10 mouse cellular contexts compared by ENCODE assay signal in the genomic region with DNA sequence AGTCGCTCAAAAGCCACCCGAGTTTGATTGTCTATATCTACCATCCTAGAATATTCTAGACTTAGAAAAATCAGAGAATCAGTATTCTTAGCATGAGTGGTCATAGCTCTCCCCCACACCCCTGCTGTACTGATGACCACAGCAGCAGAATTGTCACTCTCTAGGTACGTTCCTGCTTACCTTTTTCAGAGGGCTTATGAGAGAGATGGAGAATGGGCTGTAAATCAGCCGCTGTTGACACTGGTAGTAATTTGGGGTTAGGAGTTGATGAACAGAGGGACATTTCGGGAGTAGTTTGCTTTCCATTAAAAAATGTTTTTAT. TPM values are rescaled to one million over a fixed set of nuclear protein-coding genes. Genes with fewer than 3 reads are reported as not detected.
DNase-seq lines count a peak whose midpoint lies in the region; ATAC-seq and TF ChIP-seq lines count a peak whose summit lies in the region.
"Had no signal": no experiment of that assay in that cellular context is flagged by ENCODE, and none has a peak within 500 bp of the region (broad histone marks: within the 10 kb centered on the region; RNA-seq: fewer than 3 reads in every experiment).

No protein-coding gene starts in this region.

- H3K9me3 ChIP-seq in megakaryocyte, embryonic 14.5 days, result peaks cover 7% of the 10 kb centered on the region
- no peaks in the 10 kb centered on the region for H3K9me3 ChIP-seq in hindbrain, embryonic 10.5 days
- no peaks in the 10 kb centered on the region for H3K9me3 ChIP-seq in liver, embryonic 14.5 days (ENCODE audit: control insufficient read depth, low read length)
- no peaks in the 10 kb centered on the region for H3K9me3 ChIP-seq in stomach, embryonic 16.5 days (replicated peaks; ENCODE audit: control insufficient read depth, low read length)

- TF ChIP-seq CTCF in liver, embryonic 14.5 days (IDR thresholded peaks at IDR 0.05; ENCODE audit: low read depth), result no peak

- no peak for TF ChIP-seq EP300 in liver, embryonic 14.5 days (IDR thresholded peaks at IDR 0.05; ENCODE audit: low read depth)

- H3K4me1 ChIP-seq in megakaryocyte, embryonic 14.5 days, result peaks cover 22% of the 10 kb centered on the region
- peaks cover 13% of the 10 kb centered on the region for H3K4me1 ChIP-seq in hindbrain, embryonic 10.5 days (replicated peaks)
- peaks cover 6 to 14% of the 10 kb centered on the region in 2 experiments; a peak in 3 of 4 replicates for H3K4me1 ChIP-seq in liver, embryonic 14.5 days (replicated peaks; ENCODE audit: control insufficient read depth in 2 of 2, insufficient read depth in 2 of 2, low read length in 1 of 2)
- 0 out of 2 replicates have a peak, but pooled peaks cover 4% of the 10 kb centered on the region for H3K4me1 ChIP-seq in stomach, embryonic 16.5 days (ENCODE audit: control insufficient read depth, insufficient read depth, low read length)

- DNase-seq in hindbrain, embryonic 10.5 days (ENCODE audit: low spot score), result no peak
- DNase-seq in liver, embryonic 14.5 days (ENCODE audit: low read depth in 3 of 3, low spot score in 3 of 3), result no peak
- DNase-seq in thymus, postnatal 25 days, result no peak
- DNase-seq: cerebellum, adult 8-10 months; lung, adult 2 months had no signal

- H3K27me3 ChIP-seq in megakaryocyte, embryonic 14.5 days (replicated peaks), result peaks cover 4% of the 10 kb centered on the region
- no peaks in the 10 kb centered on the region for H3K27me3 ChIP-seq in hindbrain, embryonic 10.5 days (ENCODE audit: insufficient read depth, poor library complexity, severe bottlenecking)
- no peaks in the 10 kb centered on the region for H3K27me3 ChIP-seq in liver, embryonic 14.5 days (ENCODE audit: control insufficient read depth, insufficient read depth, low read length)
- no peaks in the 10 kb centered on the region for H3K27me3 ChIP-seq in stomach, embryonic 16.5 days (ENCODE audit: control insufficient read depth, insufficient read depth, low read length)

- peak overlapping the region; percentile 71 for H3K4me3 ChIP-seq in megakaryocyte, embryonic 14.5 days (replicated peaks)
- H3K4me3 ChIP-seq in hindbrain, embryonic 10.5 days, result peak overlapping the region; percentile 39
- peak overlapping the region; percentile 9 to 28; a peak in 3 of 4 replicates for H3K4me3 ChIP-seq in liver, embryonic 14.5 days (ENCODE audit: insufficient read depth in 1 of 2, low read depth in 2 of 2, low read length in 2 of 2)
- H3K4me3 ChIP-seq in stomach, embryonic 16.5 days (replicated peaks; ENCODE audit: low read length), result peak overlapping the region; percentile 23; the same call in 1 of the 2 replicates

- no peak for ATAC-seq in megakaryocyte, adult 5-6 weeks (ENCODE audit: poor library complexity, severe bottlenecking)
- peak; percentile 56 for ATAC-seq in liver, embryonic 14.5 days (ENCODE audit: insufficient read depth)
- 0 out of 2 replicates have a peak, but pooled peaks have one; percentile 29 for ATAC-seq in stomach, embryonic 16.5 days (ENCODE audit: insufficient read depth, low FRiP score)
- ATAC-seq in monocyte, adult 5-6 weeks (replicated peaks; ENCODE audit: insufficient number of reproducible peaks, low FRiP score, low TSS enrichment, poor library complexity, severe bottlenecking), result no peak
- no peak for ATAC-seq in erythroid progenitor cell, adult 5-6 weeks (replicated peaks; ENCODE audit: low FRiP score, poor library complexity, severe bottlenecking)

- peak overlapping the region; percentile 50 for H3K9ac ChIP-seq in liver, embryonic 14.5 days (replicated peaks)
- peak overlapping the region; percentile 44; the same call in 1 of the 2 replicates for H3K9ac ChIP-seq in stomach, embryonic 16.5 days (ENCODE audit: low read length)

- WGBS in hindbrain, embryonic 10.5 days, result 26% methylated on average over 5 of the region's 5 CpGs
- 30% methylated on average over 5 of the region's 5 CpGs for WGBS in liver, embryonic 14.5 days (ENCODE audit: insufficient replicate concordance)
- WGBS in stomach, embryonic 16.5 days, result 17% methylated on average over 5 of the region's 5 CpGs

- no peaks in the 10 kb centered on the region for H3K36me3 ChIP-seq in megakaryocyte, embryonic 14.5 days (replicated peaks; ENCODE audit: low read length)
- H3K36me3 ChIP-seq in hindbrain, embryonic 10.5 days, result no peaks in the 10 kb centered on the region
- no peaks in the 10 kb centered on the region for H3K36me3 ChIP-seq in liver, embryonic 14.5 days (replicated peaks; ENCODE audit: control insufficient read depth, insufficient read depth, low read depth)
- no peaks in the 10 kb centered on the region for H3K36me3 ChIP-seq in stomach, embryonic 16.5 days (ENCODE audit: control insufficient read depth, insufficient read depth, low read length)

- peak overlapping the region; percentile 73 for H3K27ac ChIP-seq in hindbrain, embryonic 10.5 days
- H3K27ac ChIP-seq in liver, embryonic 14.5 days, result no peak overlapping the region
- H3K27ac ChIP-seq in stomach, embryonic 16.5 days (ENCODE audit: low read length), result no peak overlapping the region

- peak overlapping the region; percentile 67 for H3K4me2 ChIP-seq in liver, embryonic 14.5 days (ENCODE audit: low read depth)
- H3K4me2 ChIP-seq in stomach, embryonic 16.5 days (ENCODE audit: low read depth, low read length), result peak overlapping the region; percentile 54

RNA-seq across cellular contexts. Expression of gene Scamp1, which starts 21.3 kb away (rescaled TPM):
- 0.38 and 3.2 TPM in 2 replicates for polyA plus RNA-seq in megakaryocyte, embryonic 14.5 days (2012; ENCODE audit: insufficient read depth, low replicate concordance)
- total RNA-seq in megakaryocyte, adult 5-6 weeks (2015), result 14.0 and 14.4 TPM in 2 replicates
- total RNA-seq in megakaryocyte, adult 5-6 weeks (2017), result 6.8 and 7.3 TPM in 2 replicates
- 26.6 and 33.1 TPM in 2 replicates for polyA plus RNA-seq in hindbrain, embryonic 10.5 days (2016; fragmentation: Nextera tagmentation; extraction: Ambion mirVana)
- 3.1 and 4.2 TPM in 2 replicates for polyA plus RNA-seq in liver, embryonic 14.5 days (2012; rRNA removed)
- 5.0 and 5.6 TPM in 2 replicates for polyA plus RNA-seq in liver, embryonic 14.5 days (2014; fragmentation: Nextera tagmentation; extraction: Ambion mirVana)
- 47.7 and 52.5 TPM in 2 replicates for polyA plus RNA-seq in stomach, embryonic 16.5 days (2015; fragmentation: Nextera tagmentation; extraction: Ambion mirVana)
- 3.4 to 4.2 TPM (median 4.1 TPM) in 3 replicates for total RNA-seq in monocyte, adult 5-6 weeks (2017)
- 3.2 and 7.5 TPM in 2 replicates for total RNA-seq in erythroid progenitor cell, adult 5-6 weeks (2015; ENCODE audit: low replicate concordance)
- 1.3 and 1.4 TPM in 2 replicates for total RNA-seq in erythroid progenitor cell, adult 5-6 weeks (2017; ENCODE audit: low replicate concordance)

RNA-seq across cellular contexts. Expression of gene Ap3b1, which starts 51.8 kb away (rescaled TPM):
- polyA plus RNA-seq in megakaryocyte, embryonic 14.5 days (2012; ENCODE audit: insufficient read depth, low replicate concordance), result 7.4 and 19.0 TPM in 2 replicates
- 47.0 and 50.7 TPM in 2 replicates for total RNA-seq in megakaryocyte, adult 5-6 weeks (2015)
- total RNA-seq in megakaryocyte, adult 5-6 weeks (2017), result 103 and 113 TPM in 2 replicates
- polyA plus RNA-seq in hindbrain, embryonic 10.5 days (2016; fragmentation: Nextera tagmentation; extraction: Ambion mirVana), result 32.7 and 36.8 TPM in 2 replicates
- polyA plus RNA-seq in liver, embryonic 14.5 days (2012; rRNA removed), result 10.5 and 16.8 TPM in 2 replicates
- 16.1 and 17.9 TPM in 2 replicates for polyA plus RNA-seq in liver, embryonic 14.5 days (2014; fragmentation: Nextera tagmentation; extraction: Ambion mirVana)
- polyA plus RNA-seq in stomach, embryonic 16.5 days (2015; fragmentation: Nextera tagmentation; extraction: Ambion mirVana), result 46.3 and 47.3 TPM in 2 replicates
- 89.3 to 127 TPM (median 95.5 TPM) in 3 replicates for total RNA-seq in monocyte, adult 5-6 weeks (2017)
- total RNA-seq in erythroid progenitor cell, adult 5-6 weeks (2015; ENCODE audit: low replicate concordance), result 17.6 and 17.7 TPM in 2 replicates
- 28.7 and 42.0 TPM in 2 replicates for total RNA-seq in erythroid progenitor cell, adult 5-6 weeks (2017; ENCODE audit: low replicate concordance)

Comparison
In these comparisons a context has a peak if more than half of its experiments do, and no peak if none do; other contexts are left out.
1. H3K4me3 ChIP-seq: peak in every context shown above with its lines; median percentile 71 in megakaryocyte, embryonic 14.5 days; 39 in hindbrain, embryonic 10.5 days; 23 in stomach, embryonic 16.5 days; 18 in liver, embryonic 14.5 days.
2. ATAC-seq: peak in liver, embryonic 14.5 days (single experiment) and stomach, embryonic 16.5 days (single experiment); none in megakaryocyte, adult 5-6 weeks (single experiment), monocyte, adult 5-6 weeks (single experiment) and erythroid progenitor cell, adult 5-6 weeks (single experiment).